Mouse (Mus musculus) MEL (cell line): ENCODE results near the gene Actr10. TPM values are rescaled to one million over a fixed set of nuclear protein-coding genes. Genes with fewer than 3 reads are reported as not detected.

ENCODE experiments used
- DNase-seq: peaks from one replicate; pipeline ENCODE4 v3.0.0; 2011; ENCODE audit warnings: low read depth, low spot score
- H3K27ac ChIP-seq: 2 replicates; pipeline ENCODE4 v1.5.1; 2012; ENCODE audit warnings: low read depth, mild to moderate bottlenecking, control low read depth, low read length, moderate library complexity; ENCODE audit not compliant: control insufficient read depth
- H3K27me3 ChIP-seq, 2 experiments: fragments of 150-350 bp in 1 of 2; sonication (generic) in 1 of 2; 2 replicates each; pipeline ENCODE4 v1.6.1; 2012; ENCODE audit warnings: low read length in 2 of 2, mild to moderate bottlenecking in 2 of 2, improper control_type of control experiment in 1 of 2, moderate library complexity in 1 of 2; ENCODE audit not compliant: insufficient read depth in 2 of 2, control insufficient read depth in 1 of 2
- H3K36me3 ChIP-seq, 2 experiments: 2 replicates each; pipeline ENCODE4 v1.6.1; 2012 to 2014; ENCODE audit warnings: low read length in 2 of 2, improper control_type of control experiment in 1 of 2, inconsistent platforms in 1 of 2, mild to moderate bottlenecking in 1 of 2; ENCODE audit not compliant: insufficient read depth in 2 of 2, control insufficient read depth in 1 of 2
- H3K4me1 ChIP-seq, 2 experiments: fragments of 150-350 bp in 1 of 2; sonication (generic) in 1 of 2; 2 replicates each; pipeline ENCODE4 v1.6.1; 2012; ENCODE audit warnings: low read length in 2 of 2, improper control_type of control experiment in 1 of 2, mild to moderate bottlenecking in 1 of 2; ENCODE audit not compliant: insufficient read depth in 2 of 2, control insufficient read depth in 1 of 2
- H3K4me3 ChIP-seq, 2 experiments: fragments of 150-350 bp in 1 of 2; sonication (generic) in 1 of 2; 2 replicates each; pipeline ENCODE4 v1.5.1; 2012; ENCODE audit warnings: low read depth in 2 of 2, low read length in 2 of 2, mild to moderate bottlenecking in 2 of 2, moderate library complexity in 2 of 2, control low read depth in 1 of 2, improper control_type of control experiment in 1 of 2; ENCODE audit not compliant: control insufficient read depth in 1 of 2, insufficient read depth in 1 of 2
- H3K79me2 ChIP-seq: 2 replicates; pipeline ENCODE4 v1.6.1; 2012; ENCODE audit warnings: mild to moderate bottlenecking, low read length, moderate library complexity; ENCODE audit not compliant: control insufficient read depth, poor library complexity, insufficient read depth
- H3K9ac ChIP-seq: 2 replicates; pipeline ENCODE4 v1.6.1; 2012; ENCODE audit warnings: low read depth, mild to moderate bottlenecking, control low read depth, low read length, moderate library complexity; ENCODE audit not compliant: control insufficient read depth, poor library complexity, severe bottlenecking
- H3K9me3 ChIP-seq: fragments of 150-350 bp; sonication (generic); replicated peaks from 2 replicates; pipeline ENCODE4 v1.6.1; 2012; ENCODE audit warnings: mild to moderate bottlenecking, low read length, improper control_type of control experiment, moderate library complexity; ENCODE audit not compliant: insufficient read depth
- BHLHE40 ChIP-seq: IDR thresholded peaks from 2 replicates; pipeline ENCODE4 v1.6.1; 2012; ENCODE audit warnings: low read depth, mild to moderate bottlenecking, inconsistent platforms, low read length, improper control_type of control experiment, borderline replicate concordance
- CHD1 ChIP-seq: IDR thresholded peaks from 2 replicates; pipeline ENCODE4 v1.6.1; 2012; ENCODE audit warnings: low read depth, mild to moderate bottlenecking, inconsistent platforms, low read length, improper control_type of control experiment
- E2F4 ChIP-seq: IDR thresholded peaks from 2 replicates; pipeline ENCODE4 v1.6.1; 2011; ENCODE audit warnings: low read depth, low read length, improper control_type of control experiment, borderline replicate concordance
- ELF1 ChIP-seq: IDR thresholded peaks from 2 replicates; pipeline ENCODE4 v1.6.1; 2014; ENCODE audit warnings: low read depth, mild to moderate bottlenecking, inconsistent platforms, low read length, improper control_type of control experiment, moderate library complexity
- EP300 ChIP-seq, 2 experiments: IDR thresholded peaks; 2 replicates each; pipeline ENCODE4 v1.6.1; 2011; ENCODE audit warnings: improper control_type of control experiment in 2 of 2, low read length in 2 of 2, low read depth in 1 of 2, mild to moderate bottlenecking in 1 of 2
- ETS1 ChIP-seq: IDR thresholded peaks from 2 replicates; pipeline ENCODE4 v1.6.1; 2012; ENCODE audit warnings: low read depth, mild to moderate bottlenecking, inconsistent platforms, low read length, improper control_type of control experiment, moderate library complexity
- GATA1 ChIP-seq: IDR thresholded peaks from 2 replicates; pipeline ENCODE4 v1.6.1; 2011; ENCODE audit warnings: low read depth, low read length, improper control_type of control experiment
- HCFC1 ChIP-seq: IDR thresholded peaks from 2 replicates; pipeline ENCODE4 v1.6.1; 2012; ENCODE audit warnings: low read depth, mild to moderate bottlenecking, inconsistent platforms, low read length, improper control_type of control experiment, moderate library complexity
- MAX ChIP-seq: IDR thresholded peaks from 2 replicates; pipeline ENCODE4 v1.6.1; 2011; ENCODE audit warnings: low read length, improper control_type of control experiment
- MAZ ChIP-seq: IDR thresholded peaks from 2 replicates; pipeline ENCODE4 v1.6.1; 2012; ENCODE audit warnings: low read depth, mild to moderate bottlenecking, inconsistent platforms, low read length, improper control_type of control experiment
- MEF2A ChIP-seq: IDR thresholded peaks from 2 replicates; pipeline ENCODE4 v1.6.1; 2014; ENCODE audit warnings: low read depth, mild to moderate bottlenecking, inconsistent platforms, low read length, improper control_type of control experiment; ENCODE audit not compliant: poor library complexity, insufficient replicate concordance, severe bottlenecking; ENCODE audit errors: extremely low read depth
- MXI1 ChIP-seq: IDR thresholded peaks from 2 replicates; pipeline ENCODE4 v1.6.1; 2011; ENCODE audit warnings: mild to moderate bottlenecking, low read depth, low read length, improper control_type of control experiment
- MYC ChIP-seq: IDR thresholded peaks from 2 replicates; pipeline ENCODE4 v1.6.1; 2011; ENCODE audit warnings: low read depth, mild to moderate bottlenecking, low read length, improper control_type of control experiment, moderate library complexity
- NRF1 ChIP-seq: IDR thresholded peaks from 2 replicates; pipeline ENCODE4 v1.6.1; 2014; ENCODE audit warnings: low read depth, mild to moderate bottlenecking, inconsistent platforms, low read length, improper control_type of control experiment, moderate library complexity; ENCODE audit not compliant: poor library complexity, insufficient read depth, severe bottlenecking
- POLR2A ChIP-seq, 2 experiments: IDR thresholded peaks; 2 replicates each; pipeline ENCODE4 v1.6.1; 2011 to 2012; ENCODE audit warnings: low read length in 2 of 2, mild to moderate bottlenecking in 2 of 2, control low read depth in 1 of 2, improper control_type of control experiment in 1 of 2, low read depth in 1 of 2, moderate library complexity in 1 of 2; ENCODE audit not compliant: control insufficient read depth in 1 of 2, insufficient read depth in 1 of 2, poor library complexity in 1 of 2
- POLR2AphosphoS2 ChIP-seq: IDR thresholded peaks from 2 replicates; pipeline ENCODE4 v1.6.1; 2011; ENCODE audit warnings: low read length, improper control_type of control experiment
- RAD21 ChIP-seq: IDR thresholded peaks from 2 replicates; pipeline ENCODE4 v1.6.1; 2011; ENCODE audit warnings: mild to moderate bottlenecking, low read depth, low read length, improper control_type of control experiment
- RCOR1 ChIP-seq: IDR thresholded peaks from 2 replicates; pipeline ENCODE4 v1.6.1; 2012; ENCODE audit warnings: low read depth, mild to moderate bottlenecking, inconsistent platforms, low read length, improper control_type of control experiment
- SIN3A ChIP-seq: IDR thresholded peaks from 2 replicates; pipeline ENCODE4 v1.6.1; 2012; ENCODE audit warnings: low read length, improper control_type of control experiment, inconsistent platforms
- SMC3 ChIP-seq: IDR thresholded peaks from 2 replicates; pipeline ENCODE4 v1.6.1; 2011; ENCODE audit warnings: low read depth, low read length, improper control_type of control experiment
- TAL1 ChIP-seq: IDR thresholded peaks from 2 replicates; pipeline ENCODE4 v1.6.1; 2012; ENCODE audit warnings: mild to moderate bottlenecking, inconsistent platforms, low read length, moderate library complexity, mixed read lengths
- TBP ChIP-seq: IDR thresholded peaks from 2 replicates; pipeline ENCODE4 v1.8.0; 2011; ENCODE audit warnings: low read depth, low read length, improper control_type of control experiment
- TCF12 ChIP-seq: IDR thresholded peaks from 2 replicates; pipeline ENCODE4 v1.6.1; 2014; ENCODE audit warnings: low read depth, mild to moderate bottlenecking, inconsistent platforms, low read length, improper control_type of control experiment, moderate library complexity
- USF2 ChIP-seq, 2 experiments: IDR thresholded peaks; 2 replicates each; pipeline ENCODE4 v1.6.1; 2011 to 2012; ENCODE audit warnings: improper control_type of control experiment in 2 of 2, low read length in 2 of 2, borderline replicate concordance in 1 of 2, inconsistent platforms in 1 of 2, low read depth in 1 of 2, mild to moderate bottlenecking in 1 of 2; ENCODE audit not compliant: insufficient read depth in 1 of 2
- ZC3H11A ChIP-seq: IDR thresholded peaks from 2 replicates; pipeline ENCODE4 v1.6.1; 2012; ENCODE audit warnings: low read depth, mild to moderate bottlenecking, inconsistent platforms, low read length, improper control_type of control experiment
- ZNF384 ChIP-seq: IDR thresholded peaks from 2 replicates; pipeline ENCODE4 v1.6.1; 2012; ENCODE audit warnings: low read depth, mild to moderate bottlenecking, inconsistent platforms, low read length, improper control_type of control experiment
- polyA plus RNA-seq, 2 experiments: library from polyadenylated mRNA; stranded (reverse) in 1 of 2; unstranded in 1 of 2; fragments of >175 nt in 1 of 2; fragments of >200 nt in 1 of 2; gene quantifications; 2 replicates each; pipeline versions ENCODE4 v1.2.1 to v1.2.4; 2012; ENCODE audit warnings: low replicate concordance in 2 of 2, low read depth in 1 of 2; ENCODE audit not compliant: insufficient read length in 2 of 2, insufficient read depth in 1 of 2, missing spikeins in 1 of 2
- total RNA-seq: library from RNA; depleted of rRNA; stranded (reverse); fragments of 300-350 nt; gene quantifications from 2 replicates; pipeline ENCODE4 v1.2.3, GENCODE M21; 2012

Actr10 gene
- total and polyA plus RNA-seq, 3 experiments: 78.7 to 109 TPM; not detected in 1

DNA sequence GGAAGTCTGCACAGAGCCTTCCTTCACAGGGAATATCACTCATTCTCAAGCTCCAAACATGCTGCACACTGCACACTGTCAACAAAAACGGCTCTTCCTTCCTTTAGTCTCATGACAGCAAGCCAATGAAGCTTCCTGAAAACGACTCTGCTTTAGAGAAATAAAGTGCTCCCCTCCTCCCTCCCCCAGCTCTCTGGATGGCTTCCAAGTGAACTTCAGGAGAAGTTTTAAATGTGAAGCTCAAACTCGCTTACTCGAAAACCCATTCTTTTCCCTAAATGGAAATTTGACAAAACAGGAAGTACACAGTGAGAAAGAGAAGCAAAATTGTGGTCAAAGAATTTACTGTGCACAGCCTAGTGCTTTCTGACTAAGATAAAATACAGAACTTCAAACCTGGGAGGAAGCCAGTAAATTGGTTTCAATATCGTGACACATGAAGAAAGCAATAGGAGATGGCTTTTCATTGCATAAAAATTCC is 61.8 kb downstream of the Actr10 start:
- H3K27me3 ChIP-seq: no peaks in the 10 kb centered on the region
- peak; percentile 95 for DNase-seq
- H3K79me2 ChIP-seq: no peaks in the 10 kb centered on the region
- TF ChIP-seq MEF2A (no peak), ZC3H11A (no peak), USF2 (IDR thresholded peaks at IDR 0.05; ENCODE audit: borderline replicate concordance in 1 of 2, insufficient read depth in 1 of 2, low read depth in 1 of 2, low read length in 2 of 2) (no peak), EP300 (IDR thresholded peaks at IDR 0.05; ENCODE audit: low read depth in 1 of 2, low read length in 2 of 2) (peak; percentile 73 to 79), HCFC1 (peak; percentile 50; the same call in 1 of the 2 replicates), SIN3A (peak; percentile 83), TBP (peak; percentile 75), POLR2AphosphoS2 (no peak; the same call in none of the 2 replicates), ETS1 (peak; percentile 90), E2F4 (no peak), ZNF384 (no peak), MAX (peak; percentile 74; the same call in 1 of the 2 replicates), BHLHE40 (0 out of 2 replicates have a peak, but pooled peaks have one; percentile 34), ELF1 (peak; percentile 67), RCOR1 (peak; percentile 68), RAD21 (no peak), TCF12 (peak; percentile 39; the same call in 1 of the 2 replicates), NRF1 (no peak), MYC (peak; percentile 87), CHD1 (no peak), MAZ (peak; percentile 60), MXI1 (peak; percentile 93), SMC3 (no peak), POLR2A (IDR thresholded peaks at IDR 0.05; ENCODE audit: control insufficient read depth in 1 of 2, insufficient read depth in 1 of 2, low read depth in 1 of 2, low read length in 2 of 2, poor library complexity in 1 of 2) (no peak), GATA1 (peak; percentile 69), TAL1 (peak; percentile 36; the same call in 1 of the 2 replicates)
- peaks cover 15 to 26% of the 10 kb centered on the region in 2 experiments for H3K36me3 ChIP-seq
- peaks cover 4 to 17% of the 10 kb centered on the region in 2 experiments; a peak in 3 of 4 replicates for H3K4me1 ChIP-seq
- H3K4me3 ChIP-seq: peak overlapping the region; percentile 2 to 46; a peak in 3 of 4 replicates
- no peaks in the 10 kb centered on the region for H3K9me3 ChIP-seq
- H3K27ac ChIP-seq: peak overlapping the region; percentile 51
- H3K9ac ChIP-seq: no peak overlapping the region; the same call in 1 of the 2 replicates
